Mouse (Mus musculus) left cerebral cortex, postnatal 36 days (tissue): ENCODE measurements at regions not wholly inside any gene's neighbourhood (a gene's known extent, or its start where the extent isn't known, plus 50 kb on each side); places are given as distances from the start of the nearest gene placed in this dataset.

Experiments used
- DNase-seq, 2 experiments: peaks; one replicate each; pipeline ENCODE4 v3.0.0; 2021 to 2022; ENCODE audit warnings: low spot score in 2 of 2, mixed read lengths in 1 of 2
- intact Hi-C: fragments of 180-260 bp; cut with DNase I; formaldehyde crosslinking; loops from one replicate; pipeline ENCODE4 v1.15.1; 2025

DNA sequence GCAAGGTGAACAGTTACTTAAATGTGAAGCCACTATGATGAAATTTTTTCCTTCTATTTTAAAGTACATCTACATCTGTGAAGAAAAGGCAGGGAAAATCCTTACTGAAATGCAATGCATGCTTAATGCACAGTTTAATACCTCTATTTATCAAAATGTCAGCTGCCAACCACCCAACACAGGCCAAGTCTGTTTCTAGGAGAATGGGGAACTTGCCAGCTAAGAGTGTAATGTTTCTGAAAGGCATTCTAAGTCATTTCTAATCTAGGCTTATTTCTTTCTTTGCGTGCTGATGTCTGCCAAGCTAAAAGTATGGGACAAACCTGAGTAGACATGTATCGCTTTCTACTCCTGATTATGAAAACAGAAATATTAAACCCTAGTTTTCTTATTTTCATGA is 322.8 kb downstream of the Cdh11 start:
- DNase-seq, result no peak
- intact Hi-C loops, result no loop called here

- DNase-seq, result no peak
- intact Hi-C loops, result no loop called here
Measured at GRCm38 (mm10) chr8:102443006-102443405, 342.4 kb downstream of the Cdh11 start.

DNA sequence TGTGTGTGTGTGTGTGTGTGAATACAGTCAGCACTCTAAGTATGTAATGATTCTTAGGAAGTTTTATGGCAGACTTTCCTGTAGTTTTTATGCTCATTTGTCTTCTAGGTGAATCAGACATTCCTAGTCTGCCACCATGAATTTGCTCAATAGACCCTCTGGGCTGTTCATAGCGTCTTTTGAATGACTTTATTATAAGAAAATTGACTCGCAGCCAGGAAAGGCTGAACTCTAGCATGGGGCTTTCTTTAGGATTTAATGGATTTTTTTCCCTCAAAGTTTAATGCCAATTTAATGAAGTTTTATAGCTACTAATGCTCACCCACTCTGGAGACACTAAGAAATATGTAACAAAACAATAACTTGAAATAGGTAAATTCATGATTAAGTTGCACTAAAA is 363.6 kb downstream of the Cdh11 start:
- intact Hi-C loops, result no loop called here
- DNase-seq, result no peak

- DNase-seq, result no peak
- intact Hi-C loops, result no loop called here
Measured at GRCm38 (mm10) chr8:102414931-102415330, 370.5 kb downstream of the Cdh11 start.

- intact Hi-C loops, result no loop called here
- DNase-seq, result no peak
Measured at GRCm38 (mm10) chr8:102413446-102413845, 372.0 kb downstream of the Cdh11 start.

DNA sequence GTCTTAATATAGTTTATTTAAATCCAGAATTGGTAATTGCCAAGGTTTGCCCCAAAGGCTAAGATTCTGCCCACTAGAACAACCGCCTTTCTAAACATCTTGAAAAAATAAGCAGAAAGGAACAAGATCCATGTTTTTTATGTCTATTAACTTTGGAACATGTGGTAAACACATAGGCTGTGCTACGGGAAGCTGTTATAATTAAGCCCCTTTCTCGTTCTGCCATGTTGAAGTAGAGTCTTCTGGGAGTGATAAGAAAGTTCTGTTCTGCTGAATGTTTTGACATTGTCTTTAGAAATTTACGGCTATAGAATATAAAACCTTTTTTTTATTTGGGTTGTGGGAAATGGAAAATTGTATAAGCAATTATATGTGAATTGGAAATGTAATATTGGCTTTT is 397.9 kb downstream of the Cdh11 start:
- intact Hi-C loops, result no loop called here
- DNase-seq, result no peak

- no peak for DNase-seq
- intact Hi-C loops, result no loop called here
Measured at GRCm38 (mm10) chr8:102345392-102345791, 440.1 kb downstream of the Cdh11 start.

DNA sequence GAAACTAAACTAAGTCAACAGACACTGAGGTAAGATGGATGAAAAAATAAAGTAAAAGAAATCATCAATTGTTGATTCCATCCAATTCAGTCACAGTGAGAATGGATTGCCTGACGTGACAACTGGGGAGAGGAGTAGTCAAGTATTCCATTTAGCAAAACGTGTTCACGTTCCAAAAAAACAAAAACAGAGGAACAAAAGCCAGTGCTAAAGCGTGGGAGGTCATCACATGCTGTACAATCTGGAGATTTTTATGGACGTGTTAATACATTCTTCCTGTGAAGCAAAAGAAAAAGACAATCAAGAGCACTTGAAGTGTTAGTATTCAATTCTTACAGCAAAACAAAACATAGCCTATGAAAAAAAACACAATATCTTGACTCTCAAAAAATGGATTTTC is 452.9 kb downstream of the Cdh11 start:
- intact Hi-C loops, result no loop called here
- no peak for DNase-seq

- no peak for DNase-seq
- intact Hi-C loops, result no loop called here
Measured at GRCm38 (mm10) chr8:102331151-102331550, 454.3 kb downstream of the Cdh11 start.

DNA sequence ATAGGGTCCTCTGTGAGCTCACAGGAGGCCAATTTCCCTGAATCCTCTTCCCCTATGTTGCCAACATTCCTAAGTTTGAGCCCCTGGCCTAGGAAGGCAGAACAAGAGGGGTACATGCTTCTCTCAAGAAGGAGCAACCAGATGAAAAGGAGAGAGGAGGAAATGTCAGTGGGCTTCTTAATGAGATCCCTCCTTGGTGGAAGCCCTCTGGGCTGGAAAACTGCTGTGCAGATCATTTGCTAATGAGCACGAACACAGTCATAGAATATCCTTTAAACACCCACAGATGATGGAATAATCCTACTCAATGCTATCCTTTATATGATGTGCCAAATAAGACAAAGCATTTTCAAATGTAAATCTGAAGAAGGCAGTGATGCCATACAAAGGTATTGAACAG is 455.5 kb downstream of the Cdh11 start:
- no peak for DNase-seq
- intact Hi-C loops, result no loop called here
